Mouse (Mus musculus) ES-Bruce4 (cell line): ENCODE measurements at regions not wholly inside any gene's neighbourhood (a gene's known extent, or its start where the extent isn't known, plus 50 kb on each side); places are given as distances from the start of the nearest gene placed in this dataset.

ENCODE experiments used
- H3K27ac ChIP-seq: 2 replicates; pipeline ENCODE4 v1.5.1; 2012; ENCODE audit warnings: low read length, inconsistent platforms; ENCODE audit not compliant: insufficient read depth
- H3K27me3 ChIP-seq: 2 replicates; pipeline ENCODE4 v1.6.1; 2012; ENCODE audit warnings: mild to moderate bottlenecking, low read length, inconsistent platforms; ENCODE audit not compliant: control insufficient read depth, poor library complexity, insufficient read depth, severe bottlenecking
- H3K36me3 ChIP-seq: 2 replicates; pipeline ENCODE4 v1.6.1; 2012; ENCODE audit warnings: inconsistent platforms, mild to moderate bottlenecking, low read length, moderate library complexity; ENCODE audit not compliant: control insufficient read depth, poor library complexity, insufficient read depth, severe bottlenecking
- H3K4me1 ChIP-seq: one replicate; pipeline ENCODE4 v1.8.1; 2011; ENCODE audit warnings: low read length; ENCODE audit not compliant: control insufficient read depth, insufficient read depth
- H3K4me3 ChIP-seq: 2 replicates; pipeline ENCODE4 v1.5.1; 2011; ENCODE audit warnings: low read depth, mild to moderate bottlenecking, low read length
- H3K9ac ChIP-seq: 2 replicates; pipeline ENCODE4 v1.6.1; 2012; ENCODE audit warnings: low read depth, mild to moderate bottlenecking, inconsistent platforms; ENCODE audit not compliant: poor library complexity, severe bottlenecking
- H3K9me3 ChIP-seq: replicated peaks from 2 replicates; pipeline ENCODE4 v1.6.1; 2012; ENCODE audit warnings: mild to moderate bottlenecking, low read length, inconsistent platforms; ENCODE audit not compliant: control insufficient read depth, poor library complexity, insufficient read depth, severe bottlenecking
- CTCF ChIP-seq: IDR thresholded peaks from one replicate; pipeline ENCODE4 v1.8.1; 2011; ENCODE audit warnings: low read depth, low read length
- EP300 ChIP-seq: IDR thresholded peaks from 2 replicates; pipeline ENCODE4 v1.6.1; 2011; ENCODE audit warnings: low read depth, low read length; ENCODE audit not compliant: insufficient read depth
- POLR2A ChIP-seq: IDR thresholded peaks from one replicate; pipeline ENCODE4 v1.8.1; 2011; ENCODE audit warnings: low read length; ENCODE audit not compliant: insufficient read depth

GRCm38 (mm10) chr1:141974329-141974728, 1666.1 kb upstream of the B3galt2 start:
- Histone ChIP-seq H3K27me3 (no peaks in the 10 kb centered on the region), H3K4me1 (no peaks in the 10 kb centered on the region), H3K4me3 (no peak overlapping the region)

GRCm38 (mm10) chr1:141999769-142000168, 1640.7 kb upstream of the B3galt2 start:
- Histone ChIP-seq H3K27me3 (no peaks in the 10 kb centered on the region), H3K27ac (no peak overlapping the region), H3K4me1 (no peaks in the 10 kb centered on the region), H3K36me3 (no peaks in the 10 kb centered on the region), H3K4me3 (no peak overlapping the region), H3K9me3 (no peaks in the 10 kb centered on the region), H3K9ac (no peak overlapping the region)
- TF ChIP-seq EP300: no peak
- no peak for TF ChIP-seq CTCF
- TF ChIP-seq POLR2A: no peak

More at GRCm38 (mm10) chr1:141974329-141974728, 1666.1 kb upstream of the B3galt2 start:
- Histone ChIP-seq H3K36me3 (no peaks in the 10 kb centered on the region), H3K9me3 (no peaks in the 10 kb centered on the region), H3K9ac (no peak overlapping the region), H3K27ac (no peak overlapping the region)
- TF ChIP-seq POLR2A (no peak), CTCF (no peak), EP300 (no peak)

- no peaks in the 10 kb centered on the region for H3K36me3 ChIP-seq
- no peak overlapping the region for H3K9ac ChIP-seq
- H3K4me1 ChIP-seq: no peaks in the 10 kb centered on the region
- no peaks in the 10 kb centered on the region for H3K27me3 ChIP-seq
- TF ChIP-seq CTCF (no peak), EP300 (no peak), POLR2A (no peak)
- H3K4me3 ChIP-seq: no peak overlapping the region
- H3K27ac ChIP-seq: no peak overlapping the region
- no peaks in the 10 kb centered on the region for H3K9me3 ChIP-seq
Observed at GRCm38 (mm10) chr1:142000335-142000734, 1640.1 kb upstream of the B3galt2 start.

GRCm38 (mm10) chr1:142006316-142006715, 1634.1 kb upstream of the B3galt2 start:
- Histone ChIP-seq H3K4me1 (no peaks in the 10 kb centered on the region), H3K36me3 (no peaks in the 10 kb centered on the region), H3K9me3 (no peaks in the 10 kb centered on the region), H3K27ac (no peak overlapping the region), H3K9ac (no peak overlapping the region), H3K4me3 (no peak overlapping the region), H3K27me3 (no peaks in the 10 kb centered on the region)
- TF ChIP-seq EP300: no peak
- no peak for TF ChIP-seq CTCF
- no peak for TF ChIP-seq POLR2A

- Histone ChIP-seq H3K4me1 (no peaks in the 10 kb centered on the region), H3K27me3 (no peaks in the 10 kb centered on the region), H3K27ac (no peak overlapping the region), H3K9me3 (no peaks in the 10 kb centered on the region), H3K4me3 (no peak overlapping the region), H3K9ac (no peak overlapping the region), H3K36me3 (no peaks in the 10 kb centered on the region)
- TF ChIP-seq EP300 (no peak), POLR2A (no peak), CTCF (no peak)
Observed at GRCm38 (mm10) chr1:142042751-142043150, 1597.7 kb upstream of the B3galt2 start.

GRCm38 (mm10) chr1:142055207-142055606, 1585.3 kb upstream of the B3galt2 start:
- TF ChIP-seq CTCF: no peak
- TF ChIP-seq EP300: no peak
- no peak overlapping the region for H3K9ac ChIP-seq
- H3K36me3 ChIP-seq: no peaks in the 10 kb centered on the region
- H3K9me3 ChIP-seq: no peaks in the 10 kb centered on the region
- H3K27me3 ChIP-seq: no peaks in the 10 kb centered on the region
- no peak overlapping the region for H3K4me3 ChIP-seq
- H3K27ac ChIP-seq: no peak overlapping the region
- no peaks in the 10 kb centered on the region for H3K4me1 ChIP-seq
